Mouse (Mus musculus) thymus, adult 2 months (tissue): ENCODE measurements at regions not wholly inside any gene's neighbourhood (a gene's known extent, or its start where the extent isn't known, plus 50 kb on each side); places are given as distances from the start of the nearest gene placed in this dataset.

Source experiments
- CTCF ChIP-seq: fragments of 200-500 bp; IDR thresholded peaks from 2 replicates; pipeline ENCODE4 v1.5.1; 2012; ENCODE audit warnings: mild to moderate bottlenecking, control low read depth, low read length, moderate library complexity, borderline replicate concordance; ENCODE audit not compliant: control insufficient read depth, poor library complexity, insufficient read depth; ENCODE audit errors: extremely low read depth
- POLR2A ChIP-seq: fragments of 200-500 bp; IDR thresholded peaks from 2 replicates; pipeline ENCODE4 v1.6.1; 2012; ENCODE audit warnings: mild to moderate bottlenecking, low read length, control low read depth, moderate library complexity; ENCODE audit not compliant: control insufficient read depth, poor library complexity, insufficient read depth; ENCODE audit errors: extremely low read depth

GRCm38 (mm10) chr15:5579559-5579958, 335.6 kb upstream of the Ptger4 start:
- TF ChIP-seq POLR2A (no peak), CTCF (no peak)
